Mouse (Mus musculus): Measurements from ENCODE around the gene Hspb3. TPM values are rescaled to one million over a fixed set of nuclear protein-coding genes. Genes with fewer than 3 reads are reported as not detected.

Hspb3 gene
- polyA plus RNA-seq, 1 experiment from 2014 or later: not detected

DNA sequence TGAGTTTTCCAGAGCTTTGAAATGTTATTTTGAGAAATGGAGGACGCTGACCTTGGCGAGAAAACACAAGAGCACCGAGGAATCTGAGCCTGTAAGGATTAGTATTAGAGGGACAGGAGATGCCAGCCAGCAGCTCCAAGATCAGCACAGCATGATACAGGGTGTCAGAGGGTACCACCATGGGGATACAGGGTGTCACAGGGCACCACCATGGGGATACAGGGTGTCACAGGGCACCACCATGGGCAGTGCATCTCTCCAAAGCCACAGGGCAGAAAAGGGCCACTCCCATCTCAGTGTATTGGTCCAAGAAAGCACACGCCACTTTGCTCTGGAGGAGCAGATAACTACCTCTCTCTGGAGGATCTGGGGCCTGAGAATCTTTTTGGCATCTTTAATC is 6.8 kb downstream of the Hspb3 start:
- Histone ChIP-seq H3K27me3 (ENCODE audit: control insufficient read depth, insufficient read depth, low read depth, low read length) (no peaks in the 10 kb centered on the region), H3K4me2 (ENCODE audit: low read length) (no peak overlapping the region), H3K27ac (ENCODE audit: low read length) (no peak overlapping the region), H3K4me1 (ENCODE audit: control insufficient read depth, insufficient read depth, low read length) (no peaks in the 10 kb centered on the region), H3K9me3 (replicated peaks; ENCODE audit: control insufficient read depth, low read length, poor library complexity, severe bottlenecking) (no peaks in the 10 kb centered on the region), H3K9ac (ENCODE audit: low read depth, low read length) (no peak overlapping the region), H3K4me3 (ENCODE audit: low read depth, low read length) (no peak overlapping the region), H3K36me3 (ENCODE audit: control insufficient read depth, insufficient read depth, low read length) (no peaks in the 10 kb centered on the region)
- WGBS: 90% methylated on average over 4 of the region's 4 CpGs
- ATAC-seq: no peak

DNA sequence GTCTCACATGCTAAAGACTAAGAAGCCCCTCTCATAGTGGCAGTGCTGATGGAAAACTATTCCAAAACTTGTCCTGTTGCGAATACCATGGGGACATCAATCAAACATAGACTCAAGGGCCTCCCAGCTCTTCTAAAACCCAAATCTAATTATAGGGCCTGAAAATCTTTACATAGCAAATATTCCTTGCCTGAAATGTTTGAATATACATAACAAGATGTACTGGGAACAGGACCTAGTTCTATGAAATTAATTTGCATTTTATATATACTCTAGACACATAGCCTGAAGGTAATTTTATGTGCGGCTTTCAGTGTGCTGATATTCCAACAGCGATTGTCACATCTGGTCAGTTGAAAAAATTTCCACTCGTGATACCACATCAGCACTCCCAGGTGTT is 8.0 kb downstream of the Hspb3 start:
- Histone ChIP-seq H3K36me3 (ENCODE audit: control insufficient read depth, insufficient read depth, low read length) (no peaks in the 10 kb centered on the region), H3K9me3 (replicated peaks; ENCODE audit: control insufficient read depth, low read length, poor library complexity, severe bottlenecking) (no peaks in the 10 kb centered on the region), H3K27me3 (ENCODE audit: control insufficient read depth, insufficient read depth, low read depth, low read length) (no peaks in the 10 kb centered on the region), H3K4me1 (ENCODE audit: control insufficient read depth, insufficient read depth, low read length) (no peaks in the 10 kb centered on the region), H3K4me2 (ENCODE audit: low read length) (no peak overlapping the region), H3K9ac (ENCODE audit: low read depth, low read length) (no peak overlapping the region), H3K4me3 (ENCODE audit: low read depth, low read length) (no peak overlapping the region), H3K27ac (ENCODE audit: low read length) (no peak overlapping the region)
- 83% methylated on average over 4 of the region's 4 CpGs for WGBS
- no peak for ATAC-seq

DNA sequence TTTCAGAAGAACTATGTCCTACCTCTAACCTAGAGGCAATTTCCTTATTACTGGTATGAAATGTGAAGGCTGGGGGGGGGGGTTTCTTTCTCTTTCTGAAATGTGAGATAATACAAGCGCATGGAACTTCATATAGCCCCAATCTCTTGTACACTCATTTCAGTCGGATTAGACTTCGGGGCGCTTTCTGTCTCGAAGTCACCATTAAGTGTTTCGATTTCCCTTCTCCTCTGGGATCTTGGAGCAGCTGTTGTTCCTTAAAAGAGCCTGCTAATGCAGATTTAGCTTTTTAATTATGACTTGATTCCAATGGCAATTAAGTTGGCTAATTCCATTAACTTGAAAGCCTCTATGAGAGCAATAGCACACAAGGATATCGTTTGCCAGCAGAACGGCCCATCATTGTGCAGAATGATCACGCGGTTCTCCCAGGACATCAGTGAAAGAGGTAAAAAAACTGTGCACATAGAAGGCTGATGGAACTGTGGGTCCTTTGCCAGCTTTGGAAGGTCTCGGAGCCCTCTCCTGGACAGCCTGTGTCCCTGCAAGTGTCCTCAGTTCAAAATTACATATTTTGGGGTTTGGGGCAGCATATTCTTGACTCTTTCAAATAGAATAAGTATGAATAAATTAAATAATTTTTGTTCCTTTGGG is 22.4 kb downstream of the Hspb3 start:
- H3K4me2 ChIP-seq (ENCODE audit: low read length): no peak overlapping the region
- no peaks in the 10 kb centered on the region for H3K9me3 ChIP-seq (replicated peaks; ENCODE audit: control insufficient read depth, low read length, poor library complexity, severe bottlenecking)
- peak; percentile 58; the same call in 1 of the 2 replicates for ATAC-seq
- no peak overlapping the region for H3K4me3 ChIP-seq (ENCODE audit: low read depth, low read length)
- no peak overlapping the region for H3K9ac ChIP-seq (ENCODE audit: low read depth, low read length)
- no peaks in the 10 kb centered on the region; the same call in 1 of the 2 replicates for H3K27me3 ChIP-seq (ENCODE audit: control insufficient read depth, insufficient read depth, low read depth, low read length)
- no peaks in the 10 kb centered on the region for H3K4me1 ChIP-seq (ENCODE audit: control insufficient read depth, insufficient read depth, low read length)
- WGBS: 55% methylated on average over 11 of the region's 11 CpGs
- no peaks in the 10 kb centered on the region for H3K36me3 ChIP-seq (ENCODE audit: control insufficient read depth, insufficient read depth, low read length)
- no peak overlapping the region for H3K27ac ChIP-seq (ENCODE audit: low read length)

DNA sequence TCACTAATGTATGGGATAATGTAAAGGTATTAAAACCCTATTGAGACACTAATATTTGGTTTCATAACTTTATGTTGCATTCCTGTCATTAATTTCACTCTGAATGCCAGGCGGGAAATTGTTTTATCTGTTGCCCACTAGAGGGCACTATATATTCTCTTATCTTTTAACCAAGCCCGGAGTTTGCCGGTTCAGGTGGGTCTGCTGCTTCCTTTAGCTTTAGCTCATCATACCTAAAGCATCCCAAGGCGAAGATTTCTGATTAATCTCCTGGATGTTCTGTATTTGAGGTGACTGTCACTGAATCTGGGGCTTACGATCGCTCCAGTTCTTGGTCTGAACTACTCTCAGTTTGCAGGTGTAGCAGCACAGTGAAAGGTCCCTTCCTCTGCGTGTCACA is 24.6 kb downstream of the Hspb3 start:
- WGBS: 29% methylated on average over 7 of the region's 7 CpGs
- H3K36me3 ChIP-seq (ENCODE audit: control insufficient read depth, insufficient read depth, low read length): no peaks in the 10 kb centered on the region
- H3K9me3 ChIP-seq (replicated peaks; ENCODE audit: control insufficient read depth, low read length, poor library complexity, severe bottlenecking): no peaks in the 10 kb centered on the region
- ATAC-seq: peak; percentile 29; the same call in 1 of the 2 replicates
- no peak overlapping the region for H3K9ac ChIP-seq (ENCODE audit: low read depth, low read length)
- H3K27ac ChIP-seq (ENCODE audit: low read length): no peak overlapping the region
- H3K4me2 ChIP-seq (ENCODE audit: low read length): no peak overlapping the region
- H3K4me3 ChIP-seq (ENCODE audit: low read depth, low read length): no peak overlapping the region
- H3K27me3 ChIP-seq (ENCODE audit: control insufficient read depth, insufficient read depth, low read depth, low read length): no peaks in the 10 kb centered on the region; the same call in 1 of the 2 replicates
- H3K4me1 ChIP-seq (ENCODE audit: control insufficient read depth, insufficient read depth, low read length): no peaks in the 10 kb centered on the region

DNA sequence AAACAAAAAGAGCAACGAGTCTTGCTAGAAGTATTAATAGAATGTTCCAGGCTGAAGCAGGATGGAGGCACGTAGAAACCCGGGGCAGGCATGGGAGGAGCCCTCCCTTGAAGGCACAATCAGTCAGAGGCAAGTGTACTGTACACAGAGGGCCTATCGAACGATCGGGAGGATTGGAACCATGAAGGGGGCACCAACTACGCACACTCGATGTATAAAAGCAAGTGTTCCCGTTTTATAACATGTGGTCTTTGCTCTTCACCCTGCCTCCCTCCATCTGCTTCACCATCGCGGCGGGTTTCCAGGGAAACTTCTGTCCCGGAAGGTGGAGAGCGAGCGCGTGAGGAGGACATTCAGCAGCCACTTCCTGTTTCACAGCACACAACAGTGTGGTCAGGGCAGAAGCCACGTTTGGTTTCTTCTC is 27.7 kb downstream of the Hspb3 start:
- no peaks in the 10 kb centered on the region for H3K36me3 ChIP-seq (ENCODE audit: control insufficient read depth, insufficient read depth, low read length)
- ATAC-seq: no peak
- WGBS: 82% methylated on average over 17 of the region's 17 CpGs
- H3K9ac ChIP-seq (ENCODE audit: low read depth, low read length): no peak overlapping the region
- H3K4me1 ChIP-seq (ENCODE audit: control insufficient read depth, insufficient read depth, low read length): no peaks in the 10 kb centered on the region
- H3K4me2 ChIP-seq (ENCODE audit: low read length): no peak overlapping the region
- no peaks in the 10 kb centered on the region for H3K9me3 ChIP-seq (replicated peaks; ENCODE audit: control insufficient read depth, low read length, poor library complexity, severe bottlenecking)
- H3K4me3 ChIP-seq (ENCODE audit: low read depth, low read length): no peak overlapping the region
- no peak overlapping the region for H3K27ac ChIP-seq (ENCODE audit: low read length)
- no peaks in the 10 kb centered on the region; the same call in 1 of the 2 replicates for H3K27me3 ChIP-seq (ENCODE audit: control insufficient read depth, insufficient read depth, low read depth, low read length)

DNA sequence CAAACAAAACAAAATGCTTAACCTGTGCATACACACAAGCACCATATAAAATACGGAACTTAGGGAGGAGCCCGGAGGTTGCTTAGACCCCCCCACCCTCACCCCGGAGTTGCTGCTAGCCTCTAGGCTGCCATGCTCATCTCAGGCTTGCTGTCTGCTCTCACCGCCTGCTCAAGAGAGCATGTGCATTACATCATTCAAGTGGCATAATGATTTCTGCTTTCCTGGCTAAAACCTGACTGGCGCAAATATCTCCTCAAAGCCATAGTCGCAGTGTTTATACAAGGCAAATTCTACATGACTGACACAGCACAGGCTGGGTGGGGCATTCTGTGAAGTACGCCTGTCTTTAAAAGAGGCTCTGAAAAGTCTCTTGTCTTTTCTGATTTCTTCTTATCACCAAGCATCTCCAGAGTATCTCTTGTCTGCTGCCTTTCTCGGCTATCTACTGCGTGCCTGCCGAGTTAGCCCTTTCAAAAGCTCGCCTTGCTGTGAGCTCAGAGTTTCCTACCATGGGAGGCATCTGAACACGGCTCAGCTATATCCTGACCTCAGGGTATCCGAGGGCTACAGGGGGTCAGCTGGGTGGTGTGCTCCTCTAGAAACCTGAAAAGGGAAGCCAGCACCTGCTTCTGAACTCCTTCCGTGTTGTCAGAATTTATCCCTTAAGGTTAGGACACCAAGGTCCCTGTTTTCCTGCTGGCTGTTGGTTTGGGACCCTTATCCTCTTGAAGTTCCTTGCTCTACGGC is 28.6 kb downstream of the Hspb3 start:
- whole genome bisulfite sequencing: 83% methylated on average over 15 of the region's 15 CpGs
- Histone ChIP-seq H3K4me1 (ENCODE audit: control insufficient read depth, insufficient read depth, low read length) (no peaks in the 10 kb centered on the region), H3K9ac (ENCODE audit: low read depth, low read length) (no peak overlapping the region), H3K36me3 (ENCODE audit: control insufficient read depth, insufficient read depth, low read length) (no peaks in the 10 kb centered on the region), H3K27me3 (ENCODE audit: control insufficient read depth, insufficient read depth, low read depth, low read length) (no peaks in the 10 kb centered on the region; the same call in 1 of the 2 replicates), H3K9me3 (replicated peaks; ENCODE audit: control insufficient read depth, low read length, poor library complexity, severe bottlenecking) (no peaks in the 10 kb centered on the region), H3K4me3 (ENCODE audit: low read depth, low read length) (no peak overlapping the region), H3K4me2 (ENCODE audit: low read length) (no peak overlapping the region), H3K27ac (ENCODE audit: low read length) (no peak overlapping the region)
- ATAC-seq: no peak

DNA sequence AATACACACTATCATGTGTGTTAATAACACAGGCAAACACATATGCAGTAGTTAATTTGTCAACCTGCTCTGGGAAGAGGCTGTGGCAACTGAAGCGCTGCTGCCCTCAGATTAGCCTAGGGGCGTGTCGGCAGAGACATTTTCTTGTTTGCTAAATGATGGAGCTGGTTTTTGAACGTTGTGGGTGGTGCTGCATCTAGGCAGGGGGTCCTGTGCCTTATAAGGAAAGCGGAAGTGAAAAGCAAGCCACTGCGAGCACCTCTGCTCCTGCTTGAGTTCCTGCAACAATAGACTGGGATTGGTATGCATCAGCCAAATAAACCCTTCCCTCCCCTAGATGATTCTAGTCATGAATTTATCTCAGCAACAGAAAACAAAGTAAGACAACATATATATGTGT is 31.0 kb downstream of the Hspb3 start:
- H3K27me3 ChIP-seq (ENCODE audit: control insufficient read depth, insufficient read depth, low read depth, low read length): no peaks in the 10 kb centered on the region
- 55% methylated on average over 6 of the region's 6 CpGs for WGBS
- ATAC-seq: no peak

DNA sequence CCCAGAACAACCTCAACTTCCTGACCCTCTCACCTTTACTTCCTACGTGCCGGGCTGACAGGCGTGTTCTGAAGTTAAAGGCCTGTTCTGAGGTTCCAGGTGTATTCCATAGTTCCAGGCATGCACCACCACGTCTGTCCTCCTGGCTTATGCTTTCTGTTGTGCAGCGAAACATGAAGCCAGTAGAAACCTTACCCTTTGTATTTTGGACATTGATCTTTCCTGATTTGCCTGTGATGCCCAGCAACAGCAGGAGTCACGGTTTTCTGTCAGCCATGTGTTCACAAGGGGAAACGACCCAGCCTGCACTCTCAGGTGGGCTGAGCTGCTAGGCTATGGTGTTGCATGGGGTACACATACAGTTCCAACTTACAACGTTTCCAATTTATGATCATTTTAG is 35.9 kb downstream of the Hspb3 start:
- no peak overlapping the region for H3K27ac ChIP-seq (ENCODE audit: low read length)
- H3K4me2 ChIP-seq (ENCODE audit: low read length): no peak overlapping the region
- 85% methylated on average over 8 of the region's 8 CpGs for WGBS
- H3K36me3 ChIP-seq (ENCODE audit: control insufficient read depth, insufficient read depth, low read length): no peaks in the 10 kb centered on the region
- no peak for ATAC-seq
- no peaks in the 10 kb centered on the region for H3K27me3 ChIP-seq (ENCODE audit: control insufficient read depth, insufficient read depth, low read depth, low read length)
- no peak overlapping the region for H3K4me3 ChIP-seq (ENCODE audit: low read depth, low read length)
- no peaks in the 10 kb centered on the region for H3K4me1 ChIP-seq (ENCODE audit: control insufficient read depth, insufficient read depth, low read length)
- H3K9ac ChIP-seq (ENCODE audit: low read depth, low read length): no peak overlapping the region
- H3K9me3 ChIP-seq (replicated peaks; ENCODE audit: control insufficient read depth, low read length, poor library complexity, severe bottlenecking): no peaks in the 10 kb centered on the region

More for the DNA sequence above, 31.0 kb downstream of the Hspb3 start:
- H3K9ac ChIP-seq (ENCODE audit: low read depth, low read length): no peak overlapping the region
- no peak overlapping the region for H3K4me3 ChIP-seq (ENCODE audit: low read depth, low read length)
- no peaks in the 10 kb centered on the region for H3K4me1 ChIP-seq (ENCODE audit: control insufficient read depth, insufficient read depth, low read length)
- H3K9me3 ChIP-seq (replicated peaks; ENCODE audit: control insufficient read depth, low read length, poor library complexity, severe bottlenecking): no peaks in the 10 kb centered on the region
- no peaks in the 10 kb centered on the region for H3K36me3 ChIP-seq (ENCODE audit: control insufficient read depth, insufficient read depth, low read length)
- no peak overlapping the region for H3K27ac ChIP-seq (ENCODE audit: low read length)
- H3K4me2 ChIP-seq (ENCODE audit: low read length): no peak overlapping the region

DNA sequence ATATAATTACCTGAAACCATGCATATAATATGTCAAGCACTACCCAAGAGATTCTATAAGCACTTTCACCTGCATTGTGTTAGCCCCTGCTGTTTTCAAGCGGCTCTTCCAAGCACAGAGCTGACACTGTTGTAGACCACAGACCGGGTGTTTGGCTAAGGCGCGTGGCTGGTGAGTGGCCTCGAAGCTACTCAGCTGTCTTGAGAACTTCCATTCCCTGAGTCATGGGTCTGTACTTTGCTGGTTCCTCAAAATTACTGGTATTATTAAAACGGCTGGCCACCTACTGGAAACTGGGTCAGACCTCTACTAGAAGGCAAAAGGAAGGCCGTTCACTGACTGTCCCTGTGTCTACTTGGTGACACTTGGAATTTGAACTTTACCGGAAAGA is 40.6 kb downstream of the Hspb3 start:
- Histone ChIP-seq H3K9ac (ENCODE audit: low read depth, low read length) (no peak overlapping the region), H3K9me3 (replicated peaks; ENCODE audit: control insufficient read depth, low read length, poor library complexity, severe bottlenecking) (no peaks in the 10 kb centered on the region), H3K4me3 (ENCODE audit: low read depth, low read length) (no peak overlapping the region), H3K27ac (ENCODE audit: low read length) (no peak overlapping the region), H3K4me2 (ENCODE audit: low read length) (no peak overlapping the region), H3K27me3 (ENCODE audit: control insufficient read depth, insufficient read depth, low read depth, low read length) (no peaks in the 10 kb centered on the region), H3K36me3 (ENCODE audit: control insufficient read depth, insufficient read depth, low read length) (no peaks in the 10 kb centered on the region), H3K4me1 (ENCODE audit: control insufficient read depth, insufficient read depth, low read length) (no peaks in the 10 kb centered on the region)
- 86% methylated on average over 8 of the region's 8 CpGs for WGBS
- no peak for ATAC-seq
